Mouse (Mus musculus): ENCODE results near the gene Vps45.

DNA sequence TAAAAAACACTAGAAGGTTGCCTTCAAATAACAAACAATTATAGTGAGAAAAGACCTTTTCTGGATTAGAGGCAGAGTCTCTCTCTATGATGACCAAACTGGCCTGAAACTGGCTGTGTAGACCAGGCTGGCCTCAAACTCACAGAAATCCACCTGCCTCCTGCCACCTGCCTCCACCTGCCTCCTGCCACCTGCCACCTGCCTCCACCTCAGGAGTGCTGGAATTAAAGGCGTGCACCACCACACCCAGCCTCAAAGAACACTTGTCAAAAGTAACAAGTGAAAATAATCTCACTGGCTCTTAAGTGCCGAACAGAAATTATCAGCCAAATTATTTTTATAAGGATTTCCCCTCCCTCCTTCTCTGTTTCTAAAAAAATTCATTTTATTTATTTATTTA is 42.6 kb downstream of the Vps45 start:
- TF ChIP-seq CTCF (IDR thresholded peaks at IDR 0.05; ENCODE audit: low read depth) (no peak), EP300 (IDR thresholded peaks at IDR 0.05; ENCODE audit: low read depth) (no peak)
